Mouse (Mus musculus): ENCODE data around the gene Fam155a.

DNA sequence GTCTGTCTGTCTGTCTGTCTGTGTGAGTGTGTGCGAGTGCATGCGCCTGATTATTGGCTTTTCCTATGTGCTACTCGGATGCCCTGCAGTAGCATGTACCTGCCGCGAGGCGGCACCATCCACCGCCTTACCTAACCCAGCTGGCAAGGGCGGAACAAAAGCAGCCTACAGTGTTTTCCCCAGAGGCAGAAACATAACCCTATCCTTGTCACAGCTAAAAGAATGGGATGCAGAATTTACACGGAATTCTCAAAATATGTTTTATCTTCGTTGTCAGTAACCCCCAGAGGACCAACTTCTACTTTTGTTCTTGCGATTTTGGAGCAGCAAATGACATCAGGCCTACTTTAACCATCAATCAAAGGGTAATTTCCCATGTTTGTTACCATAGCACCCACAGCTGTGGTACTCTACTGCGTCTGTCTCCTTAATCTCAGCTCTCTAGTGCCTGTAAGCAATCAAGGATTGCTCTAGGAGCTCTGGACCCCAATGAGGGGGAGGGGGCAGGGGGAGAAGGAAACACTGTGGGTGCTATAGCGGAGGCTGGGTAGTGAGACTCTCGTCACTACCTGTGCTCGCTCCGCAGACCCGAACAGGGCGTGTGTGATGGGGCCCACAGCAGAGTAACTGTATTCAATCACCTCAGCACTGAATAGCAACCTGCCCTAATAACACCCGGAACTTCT, 543.0 kb downstream of the Fam155a start:
- TF ChIP-seq TAL1 (IDR thresholded peaks at IDR 0.05; ENCODE audit: low read length): no peak
- TF ChIP-seq GATA1 (IDR thresholded peaks at IDR 0.05; ENCODE audit: low read length): no peak
